Mouse (Mus musculus): ENCODE results near the gene Ddx19b. TPM values are rescaled to one million over a fixed set of nuclear protein-coding genes. Genes with fewer than 3 reads are reported as not detected.
"Not testable (repeated sequence)": the region's sequence is repeated elsewhere in the genome, so short reads cannot be mapped to it uniquely, and the experiment has no call there.

The Ddx19b gene
- total RNA-seq, 2 experiments from 2014 or later = 11.8 to 12.5 TPM

DNA sequence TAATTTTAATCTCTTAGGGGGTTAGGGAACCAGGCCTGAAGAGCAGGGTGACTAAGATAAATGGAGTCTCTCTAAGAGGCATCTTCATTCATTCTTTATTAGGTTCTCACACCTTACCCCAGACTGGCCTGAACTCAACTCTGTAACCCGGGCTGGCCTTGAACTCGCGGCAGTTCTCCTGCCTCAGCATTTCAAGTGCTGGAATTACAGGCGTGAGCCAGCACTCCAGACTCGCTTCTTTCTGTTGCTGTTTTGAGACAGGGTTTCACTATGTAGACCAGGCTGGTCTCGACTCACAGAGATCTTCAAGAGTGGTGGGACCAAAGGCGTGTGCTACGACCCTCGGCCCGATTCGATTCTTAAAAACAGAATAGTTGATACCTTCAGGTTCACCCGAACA lies 2.7 kb upstream of the Ddx19b start:
- peak; percentile 52 to 53 for DNase-seq

- DNase-seq = peak; percentile 95 to 97
These were observed 2.1 kb upstream of the Ddx19b start for GRCm38 (mm10) chr8:111033482-111034215.

- no peak for DNase-seq
These were observed 1.4 kb upstream of the Ddx19b start, which contains the start of gene Aars for GRCm38 (mm10) chr8:111032916-111033315. TSS of gene Aars (plus strand) at chr8:111033144.

- DNase-seq = no peak
These were observed 1.5 kb downstream of the Ddx19b start for GRCm38 (mm10) chr8:111030045-111030444.

DNA sequence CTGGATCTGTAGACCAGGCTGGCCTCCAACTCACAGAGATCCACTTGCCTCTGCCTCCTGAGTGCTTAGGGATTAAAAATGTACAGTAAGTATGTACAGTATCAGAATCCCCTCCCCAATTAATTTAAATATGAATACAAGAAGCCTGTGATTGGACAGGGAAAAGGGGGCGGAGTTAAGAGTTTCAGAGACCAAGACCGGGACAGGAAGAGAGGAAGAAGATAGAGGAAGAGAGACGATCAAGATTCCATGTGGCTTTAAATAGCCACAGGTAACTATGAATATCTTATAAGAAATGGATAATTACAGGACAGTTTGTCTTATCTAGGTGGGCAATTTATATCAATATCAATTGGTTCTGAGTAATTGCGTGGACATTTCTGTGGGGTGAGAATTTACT lies 2.0 kb downstream of the Ddx19b start:
- DNase-seq = no peak

DNA sequence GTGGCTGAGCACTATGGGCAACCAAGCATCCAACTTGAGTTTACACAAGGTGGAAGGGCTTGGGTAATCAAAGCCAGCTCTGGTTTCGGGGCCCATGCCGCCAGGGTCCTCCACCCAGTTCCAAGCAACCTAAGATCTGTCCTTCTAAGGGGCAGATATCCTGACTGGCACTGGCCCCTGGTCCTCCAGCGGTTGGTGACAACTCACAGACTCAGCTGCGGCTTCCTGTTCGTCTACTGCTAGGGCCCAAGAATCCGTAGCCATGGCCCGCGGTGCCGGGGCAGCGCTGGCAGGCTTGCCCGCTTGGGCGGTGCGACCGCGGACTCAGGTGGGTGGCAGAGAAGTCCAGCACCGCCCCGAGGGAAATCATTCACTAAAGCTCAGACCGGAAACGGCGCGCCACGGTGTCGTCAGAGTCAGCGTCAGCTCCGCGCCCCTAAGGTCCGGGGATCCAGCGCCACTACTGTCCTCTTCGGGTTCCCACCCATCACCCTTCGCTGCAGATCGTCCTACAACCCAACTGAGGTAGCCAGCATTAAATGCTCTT lies 4.1 kb downstream of the Ddx19b start:
- DNase-seq = peak; percentile 94 to 95

GRCm38 (mm10) chr8:111026609-111027008 lies 4.9 kb downstream of the Ddx19b start:
- not testable (repeated sequence) for DNase-seq

DNA sequence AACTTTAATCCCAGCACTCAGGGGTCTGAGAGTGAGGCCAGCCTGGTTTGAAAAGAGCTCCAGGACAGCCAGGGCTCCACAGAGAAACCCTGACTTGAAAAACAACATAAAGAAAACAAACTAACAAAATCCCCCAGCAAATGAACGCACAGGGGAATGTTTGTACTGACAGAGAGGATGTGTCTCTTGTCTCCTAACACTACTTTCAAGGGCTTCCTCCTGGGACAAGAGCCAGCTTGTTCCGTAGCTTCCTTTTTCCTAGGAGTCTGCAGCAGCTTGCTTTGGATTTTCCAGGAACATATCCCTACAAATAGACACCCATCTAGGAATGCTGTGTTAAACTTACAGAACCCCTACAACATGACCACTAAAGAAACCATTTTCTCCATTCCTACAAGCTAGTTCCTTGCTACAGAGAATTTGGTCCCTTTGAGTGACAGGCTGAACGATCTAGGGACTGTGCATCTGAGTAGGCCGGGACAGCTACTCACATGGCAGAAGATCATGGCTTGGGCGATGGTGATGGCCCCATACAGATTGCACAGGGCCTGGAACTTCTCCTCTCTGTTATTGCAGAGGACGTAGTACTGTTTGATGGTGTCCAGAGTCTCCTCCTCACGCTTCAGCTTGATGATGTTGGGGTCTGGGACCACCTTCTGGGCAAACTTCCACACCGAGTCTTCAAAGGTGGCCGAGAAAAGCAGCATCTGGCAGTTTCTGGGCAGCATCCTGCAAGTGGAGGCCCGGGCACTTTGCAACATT lies 21.1 kb downstream of the Ddx19b start:
- not testable (repeated sequence) for DNase-seq

GRCm38 (mm10) chr8:110997547-110998531 lies 33.7 kb downstream of the Ddx19b start, which contains the start of gene Ddx19a:
TSS of gene Ddx19a (minus strand) at chr8:110997800.
- DNase-seq = peak; percentile 91 to 94

DNA sequence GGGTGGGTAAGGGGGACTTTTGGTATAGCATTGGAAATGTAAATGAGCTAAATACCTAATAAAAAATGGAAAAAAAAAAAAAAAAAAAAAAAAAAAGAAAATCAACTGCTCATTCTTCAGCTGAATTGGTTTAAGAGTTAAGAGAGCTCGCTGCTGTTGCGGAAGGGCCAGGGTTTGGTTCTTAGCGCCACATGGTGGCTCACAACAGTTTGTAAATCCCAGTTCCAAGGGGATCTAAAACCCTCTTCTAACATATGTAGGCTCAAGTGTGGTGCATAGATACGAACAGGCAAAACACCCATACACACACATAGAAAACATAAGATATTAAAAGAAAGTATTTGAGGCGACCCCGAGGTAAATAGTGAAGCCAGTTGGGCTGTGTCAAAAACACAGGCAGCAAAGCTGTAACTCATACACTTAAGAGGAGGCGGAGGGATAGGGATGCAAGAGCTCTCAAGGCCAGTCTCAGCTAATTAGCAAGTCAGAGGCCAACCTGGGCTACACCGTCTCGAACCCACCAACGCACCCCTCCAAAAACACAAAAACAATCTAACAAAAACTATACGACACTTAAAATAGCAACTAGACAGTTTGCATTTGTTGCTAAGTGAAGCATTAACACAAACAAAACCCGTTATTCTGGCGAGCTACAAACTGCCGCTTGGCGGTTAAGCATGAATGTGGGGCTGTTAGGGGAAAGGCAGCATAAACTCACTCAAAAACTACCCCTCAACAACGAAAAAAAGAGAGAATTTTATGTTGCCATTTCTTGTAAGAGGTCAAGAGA lies 34.7 kb downstream of the Ddx19b start:
- DNase-seq = no peak

DNA sequence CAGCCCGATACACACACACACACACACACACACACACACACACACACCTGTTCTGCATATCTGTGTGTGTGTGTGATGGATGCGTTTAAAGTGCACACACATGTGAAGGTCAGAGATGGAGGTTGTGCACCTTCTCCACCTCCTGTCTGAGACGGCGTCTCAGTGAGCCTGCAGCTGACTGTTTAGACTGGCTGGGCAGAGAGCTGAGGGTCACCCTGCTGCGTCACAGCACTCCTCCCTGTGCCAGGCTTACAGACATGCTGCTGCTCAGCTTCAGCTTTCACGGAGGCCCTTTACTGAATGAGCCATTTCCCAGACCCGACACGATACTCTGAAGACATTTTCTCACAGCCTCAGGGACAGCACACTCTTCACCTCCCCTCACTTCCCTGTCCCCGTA lies 41.5 kb downstream of the Ddx19b start:
- no peak for DNase-seq

GRCm38 (mm10) chr8:110987805-110988744 lies 43.5 kb downstream of the Ddx19b start:
- no peak for DNase-seq

DNA sequence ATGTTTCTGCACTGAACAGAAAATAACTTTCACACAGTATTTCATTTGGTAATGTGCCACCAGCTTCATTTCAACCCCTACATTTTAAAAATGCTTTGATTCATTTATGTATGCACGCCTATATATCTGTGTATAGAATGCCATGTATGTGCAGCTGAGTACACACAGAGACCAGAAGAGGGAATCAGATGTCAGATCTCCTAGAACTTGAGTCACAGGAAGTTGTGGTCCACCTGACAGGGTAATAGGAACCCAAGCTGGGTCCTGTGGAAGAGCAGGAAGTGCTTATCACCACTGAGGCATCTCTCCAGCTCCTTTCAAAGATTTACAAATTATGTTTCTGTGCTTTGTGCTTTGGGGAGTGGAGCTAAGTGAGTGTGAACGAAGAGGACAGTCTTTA lies 50.2 kb downstream of the Ddx19b start:
- DNase-seq = no peak

DNA sequence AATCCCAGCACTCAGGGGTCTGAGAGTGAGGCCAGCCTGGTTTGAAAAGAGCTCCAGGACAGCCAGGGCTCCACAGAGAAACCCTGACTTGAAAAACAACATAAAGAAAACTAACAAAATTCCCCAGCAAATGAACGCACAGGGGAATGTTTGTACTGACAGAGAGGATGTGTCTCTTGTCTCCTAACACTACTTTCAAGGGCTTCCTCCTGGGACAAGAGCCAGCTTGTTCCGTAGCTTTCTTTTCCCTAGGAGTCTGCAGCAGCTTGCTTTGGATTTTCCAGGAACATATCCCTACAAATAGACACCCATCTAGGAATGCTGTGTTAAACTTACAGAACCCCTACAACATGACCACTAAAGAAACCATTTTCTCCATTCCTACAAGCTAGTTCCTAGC lies 53.6 kb downstream of the Ddx19b start:
- not testable (repeated sequence) for DNase-seq

DNA sequence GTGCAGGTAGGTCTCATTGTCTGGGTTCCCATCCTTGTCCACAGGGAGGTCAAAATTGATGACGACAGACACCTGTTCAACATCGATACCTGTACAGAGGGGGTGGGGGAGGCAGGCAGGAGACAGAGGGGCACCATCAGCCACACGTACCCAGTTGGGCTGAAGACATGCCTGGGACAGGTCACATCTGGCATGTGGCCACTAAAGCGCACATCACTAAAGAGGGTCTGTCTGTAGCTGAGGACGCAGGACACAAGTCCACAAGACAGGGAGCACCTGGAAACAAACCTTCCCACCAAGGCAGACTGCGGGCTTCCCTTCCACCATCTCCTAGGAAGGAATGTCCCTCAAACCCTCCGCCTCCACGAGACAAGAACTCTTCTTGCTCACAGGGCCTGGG lies 55.0 kb downstream of the Ddx19b start:
- not testable (repeated sequence) for DNase-seq

DNA sequence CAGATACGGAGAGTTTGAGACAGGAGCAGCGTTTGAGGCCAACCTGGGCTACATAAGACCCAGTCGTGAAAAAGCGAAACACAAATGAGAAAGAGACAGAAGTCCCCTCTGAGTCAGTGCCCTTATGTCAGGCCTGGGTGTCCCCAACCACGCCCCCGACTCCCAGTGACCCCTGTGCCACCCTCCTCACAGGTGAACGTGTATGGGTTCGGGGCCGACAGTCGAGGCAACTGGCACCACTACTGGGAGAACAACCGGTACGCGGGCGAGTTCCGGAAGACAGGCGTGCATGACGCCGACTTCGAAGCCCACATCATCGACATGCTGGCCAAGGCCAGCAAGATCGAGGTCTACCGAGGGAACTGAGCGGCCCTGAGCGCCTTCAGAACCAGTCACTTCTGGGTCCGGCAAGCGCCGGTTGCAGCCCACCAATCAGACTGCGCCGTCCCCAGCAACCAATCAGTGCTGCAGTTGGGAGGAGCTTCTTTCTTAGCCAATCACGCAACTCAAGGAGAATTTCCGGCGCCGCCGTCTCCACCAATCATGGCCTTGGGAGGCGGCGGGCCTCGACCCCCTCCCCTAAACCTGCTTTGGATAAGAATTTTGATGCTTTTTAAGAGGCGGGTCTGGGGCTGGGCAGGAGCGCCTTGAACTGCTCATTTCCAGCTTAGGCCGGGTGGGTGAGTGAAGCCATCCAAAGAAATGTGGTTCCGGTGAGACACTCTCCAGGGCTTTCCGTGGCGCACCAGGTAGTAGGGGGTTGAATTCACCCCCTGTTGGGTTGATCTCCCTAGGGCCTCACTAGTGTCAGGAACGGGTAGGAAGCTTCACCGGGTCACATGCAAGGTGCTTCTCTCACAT lies 61.4 kb downstream of the Ddx19b start:
- peak; percentile 94 for DNase-seq

- peak; percentile 41 to 42 for DNase-seq
These were observed 64.2 kb downstream of the Ddx19b start for GRCm38 (mm10) chr8:110967326-110967725.

- peak; percentile 19 to 43 for DNase-seq
These were observed 65.0 kb downstream of the Ddx19b start for GRCm38 (mm10) chr8:110966586-110966985.

GRCm38 (mm10) chr8:110965594-110965993 lies 66.0 kb downstream of the Ddx19b start:
- peak; percentile 86 to 88 for DNase-seq

Measured in adrenal gland, postnatal 36 days (tissue).